Mouse (Mus musculus): ENCODE results near the gene Gpkow. TPM values are rescaled to one million over a fixed set of nuclear protein-coding genes. Genes with fewer than 3 reads are reported as not detected.

Gpkow gene
- 47.6 and 50.4 TPM in 2 replicates for polyA plus RNA-seq (2015; fragmentation: Nextera tagmentation; extraction: Ambion mirVana)

- H3K9ac ChIP-seq (replicated peaks; ENCODE audit: low read length): peak within 1 kb of the TSS; percentile 77
- WGBS: 12% methylated on average over 33 of the region's 33 CpGs
- ATAC-seq (ENCODE audit: low FRiP score, low TSS enrichment): peak; percentile 93
- H3K27me3 ChIP-seq (ENCODE audit: insufficient read depth, low read length): no peaks in the 10 kb centered on the region
- H3K9me3 ChIP-seq (ENCODE audit: low read length): no peaks in the 10 kb centered on the region
- H3K4me3 ChIP-seq (ENCODE audit: low read length): peak within 1 kb of the TSS; percentile 68
- H3K4me1 ChIP-seq (ENCODE audit: insufficient read depth, low read length): no peaks in the 10 kb centered on the region
- 0 out of 2 replicates have a peak, but pooled peaks cover 7% of the 10 kb centered on the region for H3K36me3 ChIP-seq (ENCODE audit: insufficient read depth, low read length)
- H3K4me2 ChIP-seq (replicated peaks; ENCODE audit: low read depth, low read length): peak within 1 kb of the TSS; percentile 60
- peak within 1 kb of the TSS; percentile 61; the same call in 1 of the 2 replicates for H3K27ac ChIP-seq (ENCODE audit: low read length)
Observed at GRCm38 (mm10) chrX:7696954-7697381, at the start of gene Gpkow. Gene Gpkow (plus strand): TSS chrX:7697131.

DNA sequence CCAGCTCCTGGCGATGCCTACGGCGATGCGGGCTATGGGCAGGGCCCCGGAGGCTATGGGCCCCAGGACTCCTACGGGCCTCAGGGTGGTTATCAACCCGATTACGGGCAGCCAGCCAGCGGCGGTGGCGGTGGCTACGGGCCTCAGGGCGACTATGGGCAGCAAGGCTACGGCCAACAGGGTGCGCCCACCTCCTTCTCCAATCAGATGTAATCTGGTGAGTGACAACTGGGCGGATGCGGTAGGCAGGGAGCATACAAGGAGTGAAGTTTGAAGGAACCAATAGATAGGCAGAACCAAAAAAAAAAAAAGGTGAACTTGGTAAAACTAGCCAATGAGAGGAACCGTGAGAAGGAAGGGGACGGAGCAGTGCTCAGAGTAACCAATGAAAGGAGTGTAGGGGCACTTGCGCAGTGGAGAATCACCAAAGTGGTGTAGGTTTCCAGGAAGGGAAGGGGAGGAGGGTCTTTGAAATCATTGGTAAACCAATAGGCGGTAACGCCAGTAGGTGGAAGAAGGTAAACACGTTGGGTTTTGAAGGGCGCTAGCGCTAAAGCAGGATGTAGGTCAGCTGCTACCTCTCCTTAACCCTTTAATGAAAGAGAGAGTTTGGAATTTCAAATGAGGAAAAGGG lies 48.1 kb upstream of the Gpkow start:
- no peaks in the 10 kb centered on the region for H3K27me3 ChIP-seq (ENCODE audit: insufficient read depth, low read length)
- peak overlapping the region; percentile 79 for H3K27ac ChIP-seq (ENCODE audit: low read length)
- H3K4me3 ChIP-seq (ENCODE audit: low read length): peak overlapping the region; percentile 51
- H3K9ac ChIP-seq (replicated peaks; ENCODE audit: low read length): peak overlapping the region; percentile 71
- no peaks in the 10 kb centered on the region for H3K9me3 ChIP-seq (ENCODE audit: low read length)
- peak; percentile 98 for ATAC-seq (ENCODE audit: low FRiP score, low TSS enrichment)
- 20% methylated on average over 25 of the region's 25 CpGs for WGBS
- H3K4me2 ChIP-seq (replicated peaks; ENCODE audit: low read depth, low read length): peak overlapping the region; percentile 54
- no peaks in the 10 kb centered on the region for H3K4me1 ChIP-seq (ENCODE audit: insufficient read depth, low read length)
- H3K36me3 ChIP-seq (ENCODE audit: insufficient read depth, low read length): no peaks in the 10 kb centered on the region

- H3K9ac ChIP-seq (replicated peaks; ENCODE audit: low read length): peak within 1 kb of the TSS; percentile 75
- 18% methylated on average over 26 of the region's 26 CpGs for WGBS
- peak within 1 kb of the TSS; percentile 91 for H3K27ac ChIP-seq (ENCODE audit: low read length)
- H3K27me3 ChIP-seq (ENCODE audit: insufficient read depth, low read length): no peaks in the 10 kb centered on the region
- peaks cover 9% of the 10 kb centered on the region for H3K4me1 ChIP-seq (ENCODE audit: insufficient read depth, low read length)
- ATAC-seq (ENCODE audit: low FRiP score, low TSS enrichment): peak; percentile 58; the same call in 1 of the 2 replicates
- no peaks in the 10 kb centered on the region for H3K9me3 ChIP-seq (ENCODE audit: low read length)
- H3K4me2 ChIP-seq (replicated peaks; ENCODE audit: low read depth, low read length): peak within 1 kb of the TSS; percentile 56
- peak within 1 kb of the TSS; percentile 56 for H3K4me3 ChIP-seq (ENCODE audit: low read length)
- H3K36me3 ChIP-seq (ENCODE audit: insufficient read depth, low read length): no peaks in the 10 kb centered on the region
Observed at GRCm38 (mm10) chrX:7657221-7657639, 39.7 kb upstream of the Gpkow start, which contains the start of gene Prickle3. Gene Prickle3 (plus strand): TSS chrX:7657260.

GRCm38 (mm10) chrX:7658031-7658784 lies 38.7 kb upstream of the Gpkow start:
- Histone ChIP-seq H3K9me3 (ENCODE audit: low read length) (no peaks in the 10 kb centered on the region), H3K9ac (replicated peaks; ENCODE audit: low read length) (peak overlapping the region; percentile 75), H3K27me3 (ENCODE audit: insufficient read depth, low read length) (no peaks in the 10 kb centered on the region), H3K4me2 (replicated peaks; ENCODE audit: low read depth, low read length) (peak overlapping the region; percentile 56), H3K36me3 (ENCODE audit: insufficient read depth, low read length) (no peaks in the 10 kb centered on the region), H3K27ac (ENCODE audit: low read length) (peak overlapping the region; percentile 91), H3K4me3 (ENCODE audit: low read length) (peak overlapping the region; percentile 56), H3K4me1 (ENCODE audit: insufficient read depth, low read length) (peaks cover 9% of the 10 kb centered on the region)
- WGBS: 21% methylated on average over 15 of the region's 15 CpGs
- ATAC-seq (ENCODE audit: low FRiP score, low TSS enrichment): peak; percentile 86

GRCm38 (mm10) chrX:7658785-7659589 lies 37.9 kb upstream of the Gpkow start:
- WGBS: 42% methylated on average over 11 of the region's 11 CpGs
- ATAC-seq (ENCODE audit: low FRiP score, low TSS enrichment): peak; percentile 49
- Histone ChIP-seq H3K4me3 (ENCODE audit: low read length) (peak overlapping the region; percentile 56), H3K27ac (ENCODE audit: low read length) (peak overlapping the region; percentile 91), H3K36me3 (ENCODE audit: insufficient read depth, low read length) (no peaks in the 10 kb centered on the region), H3K9ac (replicated peaks; ENCODE audit: low read length) (0 out of 2 replicates have a peak overlapping the region, but pooled peaks have one; percentile 31), H3K27me3 (ENCODE audit: insufficient read depth, low read length) (no peaks in the 10 kb centered on the region), H3K9me3 (ENCODE audit: low read length) (no peaks in the 10 kb centered on the region), H3K4me1 (ENCODE audit: insufficient read depth, low read length) (peaks cover 9% of the 10 kb centered on the region), H3K4me2 (replicated peaks; ENCODE audit: low read depth, low read length) (peak overlapping the region; percentile 56)

- H3K4me1 ChIP-seq (ENCODE audit: insufficient read depth, low read length): peaks cover 9% of the 10 kb centered on the region
- no peak overlapping the region for H3K9ac ChIP-seq (replicated peaks; ENCODE audit: low read length)
- no peak overlapping the region for H3K4me3 ChIP-seq (ENCODE audit: low read length)
- no peaks in the 10 kb centered on the region for H3K9me3 ChIP-seq (ENCODE audit: low read length)
- H3K36me3 ChIP-seq (ENCODE audit: insufficient read depth, low read length): peaks cover 7% of the 10 kb centered on the region; the same call in 1 of the 2 replicates
- no peaks in the 10 kb centered on the region for H3K27me3 ChIP-seq (ENCODE audit: insufficient read depth, low read length)
- H3K27ac ChIP-seq (ENCODE audit: low read length): no peak overlapping the region
- ATAC-seq (ENCODE audit: low FRiP score, low TSS enrichment): no peak
- WGBS: 79% methylated on average over 4 of the region's 4 CpGs
- no peak overlapping the region for H3K4me2 ChIP-seq (replicated peaks; ENCODE audit: low read depth, low read length)
Observed at GRCm38 (mm10) chrX:7661086-7661485, 35.8 kb upstream of the Gpkow start.

DNA sequence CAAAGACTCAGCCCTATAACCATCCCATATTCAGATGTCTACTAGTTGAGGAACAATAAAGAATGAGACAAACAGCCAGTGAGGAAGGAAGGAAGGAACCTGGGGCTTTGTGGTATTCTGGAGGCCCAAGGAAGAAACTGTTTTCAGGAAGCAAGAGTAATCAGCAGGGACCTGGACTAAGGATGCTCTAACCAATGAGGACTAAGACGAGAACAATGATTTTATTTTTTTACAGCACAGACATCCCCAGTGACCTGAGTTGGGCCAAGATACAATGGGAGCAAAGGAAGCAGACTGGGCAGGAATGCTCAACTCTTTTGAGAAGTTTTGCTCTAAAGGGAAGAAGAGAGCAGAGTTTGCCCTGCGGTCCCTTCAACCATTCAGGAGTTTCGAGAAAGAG lies 34.0 kb upstream of the Gpkow start:
- Histone ChIP-seq H3K4me1 (ENCODE audit: insufficient read depth, low read length) (peaks cover 9% of the 10 kb centered on the region), H3K27ac (ENCODE audit: low read length) (peak overlapping the region; percentile 65), H3K27me3 (ENCODE audit: insufficient read depth, low read length) (no peaks in the 10 kb centered on the region), H3K4me3 (ENCODE audit: low read length) (no peak overlapping the region), H3K36me3 (ENCODE audit: insufficient read depth, low read length) (peaks cover 17% of the 10 kb centered on the region; the same call in 1 of the 2 replicates), H3K4me2 (replicated peaks; ENCODE audit: low read depth, low read length) (no peak overlapping the region), H3K9ac (replicated peaks; ENCODE audit: low read length) (no peak overlapping the region), H3K9me3 (ENCODE audit: low read length) (no peaks in the 10 kb centered on the region)
- 81% methylated on average over 3 of the region's 3 CpGs for WGBS
- no peak for ATAC-seq (ENCODE audit: low FRiP score, low TSS enrichment)

GRCm38 (mm10) chrX:7664791-7665190 lies 32.1 kb upstream of the Gpkow start:
- WGBS: 90% methylated on average over 11 of the region's 11 CpGs
- H3K4me1 ChIP-seq (ENCODE audit: insufficient read depth, low read length): no peaks in the 10 kb centered on the region
- no peak overlapping the region for H3K27ac ChIP-seq (ENCODE audit: low read length)
- peaks cover 21% of the 10 kb centered on the region for H3K36me3 ChIP-seq (ENCODE audit: insufficient read depth, low read length)
- no peak overlapping the region for H3K9ac ChIP-seq (replicated peaks; ENCODE audit: low read length)
- H3K4me3 ChIP-seq (ENCODE audit: low read length): no peak overlapping the region
- ATAC-seq (ENCODE audit: low FRiP score, low TSS enrichment): no peak
- no peaks in the 10 kb centered on the region for H3K27me3 ChIP-seq (ENCODE audit: insufficient read depth, low read length)
- H3K4me2 ChIP-seq (replicated peaks; ENCODE audit: low read depth, low read length): no peak overlapping the region
- H3K9me3 ChIP-seq (ENCODE audit: low read length): no peaks in the 10 kb centered on the region

DNA sequence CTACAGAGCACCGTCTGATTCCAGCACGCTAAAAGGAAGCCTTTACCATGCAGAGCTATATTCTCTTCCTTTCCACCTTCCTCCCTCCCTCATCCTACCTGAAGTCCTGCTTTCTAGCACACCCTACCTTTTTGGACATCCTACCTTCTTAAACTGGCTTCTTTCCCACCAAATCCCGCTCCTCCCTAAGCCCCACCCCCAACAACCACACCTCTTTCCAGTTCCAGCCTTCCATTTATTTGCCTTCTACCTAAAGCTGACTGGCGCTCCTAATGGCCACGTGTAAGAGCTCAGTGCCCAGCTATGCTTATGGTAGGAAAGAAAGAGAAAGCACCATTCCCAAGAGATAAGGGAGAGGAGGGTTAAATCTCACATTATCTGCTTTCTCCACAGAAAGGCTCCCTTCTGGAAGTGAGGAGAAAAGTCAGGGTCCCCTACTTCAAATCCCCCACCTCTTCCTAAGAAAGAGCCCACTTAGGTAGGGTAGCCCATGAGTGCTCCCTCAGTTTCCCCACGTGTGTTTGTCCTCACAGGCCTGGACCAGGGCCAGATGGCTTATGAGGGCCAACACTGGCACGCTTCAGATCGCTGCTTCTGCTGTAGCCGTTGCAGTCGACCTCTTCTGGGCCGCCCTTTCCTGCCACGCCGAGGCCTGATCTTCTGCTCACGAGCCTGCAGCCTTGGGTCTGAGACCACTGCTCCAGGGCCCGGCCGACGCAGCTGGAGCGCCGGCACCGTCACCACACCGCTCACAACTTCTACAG lies 31.0 kb upstream of the Gpkow start:
- WGBS: 75% methylated on average over 21 of the region's 21 CpGs
- Histone ChIP-seq H3K4me2 (replicated peaks; ENCODE audit: low read depth, low read length) (no peak overlapping the region), H3K4me3 (ENCODE audit: low read length) (no peak overlapping the region), H3K27me3 (ENCODE audit: insufficient read depth, low read length) (no peaks in the 10 kb centered on the region), H3K9ac (replicated peaks; ENCODE audit: low read length) (no peak overlapping the region), H3K36me3 (ENCODE audit: insufficient read depth, low read length) (peaks cover 21% of the 10 kb centered on the region), H3K27ac (ENCODE audit: low read length) (no peak overlapping the region), H3K4me1 (ENCODE audit: insufficient read depth, low read length) (no peaks in the 10 kb centered on the region), H3K9me3 (ENCODE audit: low read length) (no peaks in the 10 kb centered on the region)
- no peak for ATAC-seq (ENCODE audit: low FRiP score, low TSS enrichment)
